Mouse (Mus musculus): ENCODE measurements around the gene Snapc1. TPM values are rescaled to one million over a fixed set of nuclear protein-coding genes. Genes with fewer than 3 reads are reported as not detected.

Gene Snapc1
- polyA plus RNA-seq (2012; rRNA removed; ENCODE audit: low replicate concordance) = 6.2 and 10.2 TPM in 2 replicates

GRCm38 (mm10) chr12:73964291-73965281, at the start of gene Snapc1:
Gene Snapc1, plus strand, starts transcription at chr12:73964481.

GRCm38 (mm10) chr12:73937353-73937752, 26.9 kb upstream of the Snapc1 start, which contains the start of gene Gm49321:
Gene Gm49321, plus strand, starts transcription at chr12:73937653.

GRCm38 (mm10) chr12:73997297-73998127, 33.2 kb downstream of the Snapc1 start, which contains the start of gene Syt16:
Gene Syt16, plus strand, starts transcription at chr12:73997661.

Other genes with a start within 250 kb of the Snapc1 start
- 24.6 and 46.0 TPM in 2 replicates for gene Hif1a, start 63.1 kb upstream of the Snapc1 start, polyA plus RNA-seq (2012; rRNA removed; ENCODE audit: low replicate concordance)
- 0.43 TPM in 1 of 2 replicates, not detected in the other for gene Gm49321, start 26.8 kb upstream of the Snapc1 start, polyA plus RNA-seq (2012; rRNA removed; ENCODE audit: low replicate concordance)
- 0.06 TPM in 1 of 2 replicates, not detected in the other for gene Syt16, start 33.2 kb downstream of the Snapc1 start, polyA plus RNA-seq (2012; rRNA removed; ENCODE audit: low replicate concordance)